Mouse (Mus musculus): ENCODE measurements around the gene Phactr1. TPM values are rescaled to one million over a fixed set of nuclear protein-coding genes. Genes with fewer than 3 reads are reported as not detected.

Phactr1 gene
- total RNA-seq, 2 experiments from 2014 or later, result 4.9 to 7.6 TPM

DNA sequence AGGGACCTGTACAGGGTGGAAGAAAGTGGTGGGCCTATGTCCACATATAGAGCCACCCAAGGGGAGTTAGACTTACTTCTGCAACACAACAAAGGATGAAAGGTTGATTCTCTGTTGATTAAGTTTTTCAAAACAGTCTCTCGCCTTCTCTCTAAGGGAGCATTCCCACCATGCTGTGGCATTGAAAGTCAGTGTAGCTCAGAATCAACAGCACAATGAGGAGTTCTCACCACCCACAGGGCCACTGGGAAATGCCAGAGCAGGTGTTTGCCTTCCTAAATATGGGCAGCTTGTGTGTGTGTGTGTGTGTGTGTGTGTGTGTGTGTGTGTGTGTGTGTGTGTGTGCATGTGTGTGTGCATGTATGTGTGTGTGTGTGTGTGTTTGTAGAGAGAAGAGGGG is 347.1 kb downstream of the Phactr1 start:
- DNase-seq, result no peak

DNA sequence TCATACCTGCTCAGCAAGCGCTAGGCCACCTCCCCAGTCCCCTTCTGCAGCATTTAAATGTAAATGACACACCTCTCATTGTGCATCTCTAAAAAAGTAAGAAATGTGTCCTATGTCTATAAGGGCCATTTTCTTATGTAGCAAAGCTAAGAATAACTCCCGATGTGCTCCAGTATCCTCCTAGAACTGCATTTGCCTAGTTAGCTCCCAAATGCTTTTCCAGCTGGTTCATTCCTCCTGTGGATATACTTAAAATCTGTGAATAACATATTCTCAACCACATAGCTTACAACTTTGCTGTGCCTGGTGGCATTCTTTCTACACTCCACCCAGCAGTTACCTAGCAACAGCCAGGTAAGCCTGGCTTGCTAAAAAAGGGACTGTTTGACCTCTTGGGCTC is 349.8 kb downstream of the Phactr1 start:
- DNase-seq, result no peak

DNA sequence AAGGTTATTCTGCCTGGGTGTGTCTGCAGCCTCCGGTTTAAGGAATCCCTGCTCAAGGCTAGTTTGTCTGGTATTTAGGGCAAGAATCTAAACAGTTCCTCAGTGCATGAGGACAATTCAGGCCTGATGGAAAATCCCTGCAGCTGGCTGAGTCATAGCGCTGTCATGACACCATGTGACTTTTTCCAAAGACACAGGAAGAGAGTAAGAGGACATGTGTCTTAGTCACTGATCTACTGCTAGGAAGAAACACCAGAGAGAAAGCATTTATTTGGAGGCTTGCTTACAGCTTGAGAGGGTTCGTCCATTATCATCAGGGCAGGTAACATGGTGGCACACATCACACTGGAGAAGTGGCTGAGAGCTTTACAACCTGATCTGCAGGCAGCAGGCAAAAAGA is 352.0 kb downstream of the Phactr1 start:
- DNase-seq, result peak; percentile 18 to 35

DNA sequence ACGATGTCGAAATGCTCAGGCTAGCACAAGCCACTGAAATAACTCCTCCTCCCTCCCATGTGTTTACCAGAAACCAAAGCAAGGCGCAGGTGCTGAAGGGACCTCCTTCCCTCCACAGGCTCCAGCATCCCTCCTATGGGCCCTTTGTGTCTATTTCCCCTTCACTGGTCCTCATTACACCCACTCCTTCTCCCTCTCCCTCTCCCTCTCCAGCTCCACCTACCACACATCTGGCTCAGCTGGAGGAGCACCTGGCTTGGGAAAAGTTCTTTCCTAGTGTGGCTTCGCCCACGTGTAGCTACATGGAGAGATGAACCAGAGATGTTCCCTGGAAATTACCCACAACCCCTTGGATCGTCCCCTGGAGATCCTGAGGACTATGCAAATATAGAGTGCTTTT is 356.1 kb downstream of the Phactr1 start:
- no peak for DNase-seq

DNA sequence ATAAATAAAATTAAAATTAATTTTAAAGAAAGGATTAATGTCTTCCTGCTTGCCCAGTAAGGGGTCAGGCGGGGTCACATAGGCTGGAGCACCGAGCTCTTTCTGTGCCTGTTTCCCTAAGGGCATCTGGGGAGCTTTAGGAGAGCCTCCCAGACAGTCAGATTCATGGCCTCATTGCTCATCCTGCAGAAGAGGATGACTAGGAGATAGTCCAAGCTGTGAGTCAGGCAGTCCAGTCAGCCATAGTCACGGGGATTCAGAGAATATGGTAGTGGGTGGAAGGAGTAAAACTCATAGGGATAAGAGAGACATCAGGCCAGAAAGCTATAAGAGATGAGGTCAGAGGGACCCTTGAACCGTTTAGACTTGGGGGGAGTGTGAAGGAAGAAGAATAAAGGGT is 362.3 kb downstream of the Phactr1 start:
- DNase-seq, result peak in 1 of 2 experiments; percentile 25

DNA sequence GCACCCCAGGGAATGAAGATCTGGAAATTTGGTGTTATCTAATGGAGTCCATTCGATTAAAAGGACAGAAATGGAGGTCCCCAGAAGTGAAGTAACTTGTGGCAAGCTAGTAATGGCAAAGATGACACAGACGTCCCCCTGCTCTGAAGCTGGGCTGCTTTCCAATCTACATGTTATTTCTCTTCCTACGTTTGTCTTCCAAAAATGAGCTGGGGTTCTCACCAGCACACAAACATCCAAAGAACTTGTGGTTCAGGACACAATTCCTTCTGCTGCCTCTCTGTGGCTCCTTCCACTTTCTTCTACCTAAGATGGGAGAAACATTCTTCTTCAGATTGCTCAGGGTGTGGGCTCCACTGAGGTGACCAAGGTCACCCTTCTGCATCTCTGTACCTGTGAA is 368.1 kb downstream of the Phactr1 start:
- no peak for DNase-seq

DNA sequence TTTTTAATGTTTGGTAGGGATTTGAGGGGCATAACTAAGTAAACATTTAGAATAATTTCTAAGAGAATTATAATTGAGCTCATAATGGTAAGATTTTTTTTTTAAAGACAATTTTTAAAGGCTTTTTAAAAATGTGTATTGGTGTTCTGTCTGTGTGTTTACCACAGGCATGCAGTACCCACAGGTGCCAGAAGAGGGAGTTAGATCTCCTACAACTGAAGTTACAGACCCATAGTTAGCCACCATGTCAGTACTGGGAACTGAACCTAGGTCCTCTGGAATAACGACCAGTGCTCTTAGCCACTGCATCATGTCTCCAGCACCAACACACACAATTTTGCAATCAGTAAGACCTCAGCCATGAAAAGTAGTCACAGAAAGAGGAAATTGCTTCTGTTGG is 372.8 kb downstream of the Phactr1 start:
- no peak for DNase-seq

DNA sequence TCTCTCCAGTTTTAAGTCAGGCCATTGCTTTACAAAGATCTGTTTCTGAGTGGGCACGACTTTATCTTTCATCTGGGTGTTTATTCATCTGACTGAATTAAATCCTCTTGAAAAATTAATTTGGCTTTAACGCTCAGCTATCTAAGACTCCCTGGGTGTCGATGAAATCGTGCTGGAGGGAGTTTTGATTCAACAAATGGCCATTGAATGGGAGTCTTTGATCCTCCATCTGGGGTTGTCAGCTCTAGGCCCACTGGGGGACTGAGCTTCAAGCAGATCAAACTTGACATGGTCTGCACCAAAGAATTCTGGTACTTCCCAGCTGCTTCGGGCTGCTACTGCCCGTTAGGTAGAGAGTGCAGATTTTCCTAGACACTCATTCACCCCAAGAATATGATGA is 374.7 kb downstream of the Phactr1 start:
- DNase-seq, result no peak

DNA sequence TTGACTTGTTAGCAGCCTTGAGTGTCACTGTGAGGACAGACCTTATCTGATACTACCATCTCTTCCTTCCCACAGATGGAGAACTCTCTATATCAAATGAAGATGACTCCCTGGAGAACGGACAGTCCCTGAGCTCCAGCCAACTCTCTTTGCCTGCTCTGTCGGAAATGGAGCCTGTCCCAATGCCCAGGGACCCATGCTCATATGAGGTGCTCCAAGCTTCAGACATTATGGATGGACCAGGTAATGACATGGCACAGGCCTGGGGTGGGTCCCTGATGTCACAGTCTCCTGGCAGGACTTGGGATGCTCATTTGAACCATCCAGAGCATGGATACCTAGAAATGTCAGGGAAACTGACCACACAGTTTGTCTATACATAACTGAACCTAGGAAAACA is 376.7 kb downstream of the Phactr1 start:
- no peak for DNase-seq

DNA sequence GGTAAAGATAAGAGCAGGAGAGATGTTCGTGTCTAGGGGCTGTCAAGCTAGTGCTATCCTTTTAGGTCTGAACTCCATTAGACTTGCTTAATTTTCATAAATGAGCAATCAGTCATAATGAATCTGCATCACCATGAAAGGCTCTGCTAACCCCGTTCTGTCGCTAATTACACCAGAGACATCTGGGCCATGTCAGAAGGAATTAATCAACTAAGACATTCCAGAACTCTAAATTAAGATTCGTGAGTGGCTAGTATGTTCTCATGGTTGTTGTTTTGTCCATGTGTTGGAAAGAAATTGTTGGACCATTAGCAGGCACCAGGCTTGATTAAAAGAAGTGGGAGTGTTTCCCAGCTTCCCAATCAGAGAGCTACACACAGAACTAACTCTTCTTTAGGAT is 382.9 kb downstream of the Phactr1 start:
- no peak for DNase-seq

DNA sequence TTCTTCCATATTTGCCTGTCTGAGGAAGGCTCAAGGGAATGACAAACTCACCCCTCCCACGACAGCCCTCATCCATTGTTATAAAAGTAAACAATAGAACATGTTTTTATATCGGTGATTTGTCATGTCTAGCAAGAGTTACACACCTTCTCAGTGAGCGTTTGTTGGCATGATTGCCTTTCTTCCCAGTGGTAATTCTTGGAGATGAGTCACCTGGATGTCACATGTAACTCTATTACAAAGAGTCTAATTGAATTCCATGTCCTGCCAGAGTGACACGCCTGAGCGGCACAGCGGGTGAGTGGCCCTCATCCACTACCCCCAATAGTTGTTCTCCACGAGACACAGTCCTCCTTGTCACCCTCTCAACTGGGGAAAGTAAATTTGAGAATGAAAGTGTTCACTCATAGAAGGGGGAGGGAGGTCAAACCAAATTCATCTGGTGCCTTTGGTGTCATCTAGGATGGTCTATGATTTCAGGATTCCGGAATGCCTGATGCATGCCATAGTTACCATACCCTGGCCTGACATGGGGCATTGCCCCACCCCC is 388.4 kb downstream of the Phactr1 start:
- DNase-seq, result no peak

DNA sequence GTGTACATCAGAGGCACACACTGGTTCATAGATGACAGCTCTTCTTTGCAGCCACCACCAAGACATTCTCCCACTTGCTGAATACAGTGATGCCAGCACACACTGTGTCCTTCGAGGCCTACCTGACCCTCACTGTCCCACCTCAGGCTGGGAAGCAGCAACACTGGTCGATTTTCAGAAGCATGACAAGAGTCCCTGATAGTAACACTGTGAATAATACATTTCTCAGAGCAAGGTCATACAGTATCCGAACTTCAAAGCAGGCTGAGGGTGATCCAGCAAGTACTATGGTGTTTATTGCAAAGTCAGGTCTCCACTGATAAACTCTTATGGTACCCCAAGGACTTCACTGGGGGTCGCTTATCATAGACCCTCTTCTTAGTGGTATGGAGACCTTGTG is 390.1 kb downstream of the Phactr1 start:
- DNase-seq, result peak; percentile 1 to 11

DNA sequence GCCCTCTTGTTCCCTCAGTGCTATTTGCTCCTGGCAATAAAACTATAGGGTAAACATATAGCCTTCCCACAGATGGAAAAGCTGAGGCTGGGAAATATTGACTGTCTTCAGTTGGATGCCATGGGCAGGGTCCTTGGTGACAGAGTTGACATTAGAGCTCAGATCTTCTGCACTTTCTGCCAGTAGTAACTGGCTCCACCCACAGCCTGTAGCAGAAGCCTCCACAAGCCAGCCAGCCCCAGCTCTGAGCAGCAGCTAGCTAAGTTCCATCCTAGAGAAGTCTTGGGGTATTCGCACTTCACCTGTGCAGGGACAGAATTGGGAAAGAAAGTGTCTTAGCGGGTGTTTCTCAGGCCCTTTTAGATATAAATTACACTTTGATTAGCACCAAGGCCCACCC is 390.5 kb downstream of the Phactr1 start:
- DNase-seq, result peak; percentile 32 to 40

DNA sequence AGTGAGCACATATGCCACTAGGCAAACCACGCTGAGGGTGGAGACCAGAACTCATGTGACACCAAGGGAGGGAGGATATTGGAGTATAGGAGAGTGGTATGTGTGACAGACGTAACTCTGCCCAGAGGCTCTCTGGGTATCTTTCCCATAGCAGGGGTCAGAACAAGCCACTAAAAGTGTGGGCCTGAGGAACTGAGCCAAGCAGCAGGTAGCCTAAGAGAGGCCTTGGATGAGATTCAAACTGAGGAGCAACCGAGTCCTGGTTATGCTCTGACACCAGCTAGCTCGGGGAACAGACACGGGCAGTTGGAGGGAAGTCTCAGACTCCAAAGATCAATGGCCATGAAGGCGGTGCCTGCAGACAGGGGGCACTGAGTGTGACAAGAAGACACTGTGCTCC is 395.0 kb downstream of the Phactr1 start:
- DNase-seq, result no peak

DNA sequence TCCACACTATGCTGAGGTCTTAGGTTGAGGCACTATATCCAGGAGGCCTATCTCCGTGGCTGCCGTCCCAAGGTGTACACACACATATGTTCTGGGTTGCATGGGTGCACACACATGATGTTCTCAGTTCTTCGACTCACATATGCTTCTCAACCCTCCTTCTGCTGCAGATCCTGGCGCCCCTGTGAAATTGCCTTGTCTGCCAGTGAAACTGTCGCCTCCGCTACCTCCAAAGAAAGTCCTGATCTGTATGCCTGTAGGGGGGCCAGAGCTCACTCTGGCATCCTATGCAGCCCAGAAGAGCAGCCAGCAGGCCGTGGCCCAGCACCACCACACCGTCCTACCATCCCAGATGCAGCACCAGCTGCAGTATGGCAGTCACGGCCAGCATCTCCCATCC is 397.1 kb downstream of the Phactr1 start:
- DNase-seq, result no peak

DNA sequence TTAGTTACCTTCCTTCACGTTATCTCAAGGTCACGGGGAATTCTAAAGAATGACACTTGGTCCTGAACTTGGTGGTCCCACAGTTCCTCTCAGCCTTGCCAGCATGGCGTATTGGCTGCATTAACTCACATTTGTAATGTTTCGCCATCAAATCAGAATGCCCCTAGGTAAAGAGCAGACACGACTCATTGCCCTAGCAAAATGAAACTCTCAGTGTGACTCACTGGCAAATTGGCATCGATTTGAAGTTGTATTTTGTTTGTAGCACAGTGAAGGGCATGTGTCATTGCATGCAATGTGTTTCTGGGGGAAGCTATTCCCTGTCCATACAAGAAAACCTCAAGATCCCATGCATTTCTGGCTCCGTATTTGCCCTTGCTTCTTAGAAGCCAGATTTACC is 404.8 kb downstream of the Phactr1 start:
- DNase-seq, result peak; percentile 7 to 25

DNA sequence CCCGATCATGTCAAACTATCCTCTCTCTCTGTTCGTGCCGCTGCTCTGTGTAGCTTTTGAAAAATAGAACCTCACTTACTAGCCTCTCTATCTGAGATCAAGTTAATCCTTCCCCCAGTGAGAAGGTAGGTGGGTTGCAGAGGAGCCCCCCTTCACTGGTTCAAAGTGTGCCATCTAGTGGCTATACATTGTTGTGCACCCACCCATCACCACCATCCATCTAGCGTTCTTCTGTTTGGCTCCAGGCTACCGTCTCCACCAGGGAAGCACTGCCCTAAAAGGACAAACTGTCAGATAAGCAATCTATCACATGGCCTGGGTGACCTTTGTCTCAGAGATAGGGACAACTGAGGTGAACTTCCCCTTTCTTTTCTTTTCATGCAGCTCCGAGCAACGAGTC is 413.9 kb downstream of the Phactr1 start:
- peak; percentile 22 to 35 for DNase-seq

DNA sequence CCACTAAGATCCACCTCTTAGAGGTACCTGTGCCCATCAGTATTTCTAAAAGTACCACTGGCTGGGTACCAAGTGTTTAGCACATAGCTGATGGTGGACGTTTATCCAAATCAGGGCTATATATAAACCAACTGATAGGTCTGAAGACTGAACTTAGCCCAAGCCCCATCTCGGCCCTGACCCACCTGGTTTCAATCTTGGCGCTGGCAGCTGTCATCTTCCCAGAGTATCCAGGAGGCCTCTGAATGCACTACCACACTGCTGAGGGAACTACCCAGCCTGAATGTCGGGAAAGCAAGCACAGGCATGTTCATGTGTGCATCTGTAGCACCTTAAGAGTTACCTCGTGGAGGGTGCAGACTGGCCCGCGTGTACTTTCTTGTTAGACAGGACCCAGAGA is 422.5 kb downstream of the Phactr1 start:
- no peak for DNase-seq

DNA sequence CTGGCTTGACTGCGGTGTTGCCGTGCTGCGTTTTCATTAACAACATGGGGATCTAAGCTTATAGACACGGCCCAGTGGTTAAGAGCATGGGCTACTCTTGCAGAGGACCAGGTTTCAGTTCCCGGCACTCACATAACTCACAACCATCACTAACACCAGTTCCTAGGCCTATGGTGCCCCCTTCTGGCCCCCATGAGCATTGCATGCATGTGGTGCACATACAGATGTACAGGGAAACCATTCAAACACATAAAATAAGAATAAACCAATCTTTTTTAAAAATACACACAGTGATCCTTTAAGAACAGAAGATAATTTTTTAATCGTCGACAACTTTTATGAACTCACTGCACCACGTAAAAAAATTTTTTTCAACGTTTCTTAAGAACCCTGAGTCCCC is 424.1 kb downstream of the Phactr1 start:
- DNase-seq, result no peak

DNA sequence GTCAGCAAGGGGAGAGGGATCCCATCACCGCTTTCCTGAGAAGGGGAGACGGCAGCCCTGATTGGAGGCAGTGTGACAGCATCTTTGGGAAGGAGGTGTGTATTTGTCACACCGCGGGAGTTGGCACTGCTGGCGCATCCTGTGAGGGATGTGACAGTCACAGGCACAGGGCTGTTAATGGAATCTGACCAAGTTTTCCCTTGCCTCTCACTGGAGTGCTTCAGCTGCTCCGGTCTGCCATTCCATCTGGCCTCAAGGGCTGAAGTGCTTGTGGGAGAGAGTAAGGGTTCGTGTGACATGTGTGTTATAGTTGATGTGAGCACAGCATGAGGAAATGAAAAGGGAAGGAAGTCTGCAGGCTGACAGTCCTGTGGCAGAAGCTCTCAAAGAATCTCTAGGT is 431.9 kb downstream of the Phactr1 start:
- DNase-seq, result no peak

DNA sequence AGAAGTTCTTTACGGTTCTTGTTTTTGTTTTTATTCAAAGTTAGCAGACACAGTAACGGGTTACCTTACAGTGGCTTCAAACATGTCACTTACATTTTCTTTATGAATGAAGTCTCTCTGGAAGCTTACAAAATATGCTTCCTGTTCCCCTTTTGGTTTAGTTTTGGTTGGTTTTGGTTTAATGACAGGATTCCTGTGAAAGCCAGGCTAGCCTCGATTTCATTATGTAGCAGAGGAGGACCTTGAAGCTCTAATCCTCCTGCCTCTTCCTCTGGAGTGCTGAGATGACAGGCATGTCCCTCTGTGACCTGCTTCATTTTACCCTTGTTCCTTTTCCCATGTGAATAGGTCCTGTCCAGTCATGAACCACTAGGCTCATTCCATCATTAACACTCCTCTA is 432.3 kb downstream of the Phactr1 start:
- DNase-seq, result no peak

DNA sequence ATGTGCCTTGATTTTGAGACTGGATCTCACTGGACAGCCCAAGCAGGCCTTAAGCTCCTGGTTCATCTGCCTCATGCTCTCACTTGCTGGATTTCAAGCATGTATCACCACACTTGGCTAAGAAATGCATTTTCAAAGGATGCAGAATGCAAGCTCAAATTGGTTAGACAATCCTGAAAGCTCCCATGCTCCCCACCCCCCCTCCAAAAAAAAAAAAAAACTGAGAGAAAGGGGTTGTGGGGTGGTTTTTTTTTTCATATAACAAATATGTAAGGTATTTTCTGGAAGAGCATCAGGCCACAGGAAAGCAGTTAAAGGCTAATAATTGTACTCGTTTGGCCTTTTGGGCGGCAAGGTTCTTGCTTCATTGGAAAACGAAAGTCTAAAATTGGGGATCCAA is 432.7 kb downstream of the Phactr1 start:
- DNase-seq, result no peak

DNA sequence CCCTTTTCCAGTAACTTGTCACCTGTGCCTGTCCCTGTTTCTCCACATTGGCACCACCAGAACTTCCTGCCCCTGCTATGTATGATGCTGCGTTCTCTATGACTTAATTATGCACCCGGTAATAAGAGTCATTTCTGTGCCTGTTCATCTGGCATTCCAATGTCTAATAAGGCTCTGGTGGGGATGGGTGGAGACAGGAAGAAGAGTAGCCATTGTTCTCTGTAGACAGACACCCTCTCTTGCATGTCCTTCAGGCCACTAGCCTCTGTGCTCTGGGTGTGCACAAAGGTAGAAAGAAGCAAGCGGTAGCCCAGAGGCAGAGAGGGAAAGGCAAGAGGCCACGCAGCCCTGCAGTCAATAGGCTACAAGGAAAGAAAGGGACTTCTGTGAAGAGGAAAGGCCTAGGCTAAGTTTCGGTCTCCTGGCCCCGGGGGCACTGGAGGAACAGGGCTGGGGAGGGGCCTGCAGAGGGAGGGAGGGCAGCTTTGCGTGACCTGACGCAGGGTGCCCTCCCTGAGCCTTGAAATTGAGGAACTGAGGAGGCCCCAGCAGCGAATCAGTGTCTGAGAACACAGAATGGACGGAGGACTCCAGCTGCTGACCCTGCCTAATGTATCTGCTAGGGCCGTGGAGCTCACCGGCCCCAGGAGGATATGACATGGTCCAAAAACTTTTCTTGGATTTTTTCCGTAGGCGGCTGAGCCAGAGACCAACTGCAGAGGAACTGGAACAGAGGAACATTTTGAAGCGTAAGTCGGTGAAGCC is 442.1 kb downstream of the Phactr1 start:
- peak in 1 of 2 experiments; percentile 6 for DNase-seq
